Mouse (Mus musculus): ENCODE data around the gene Zfp217. TPM values are rescaled to one million over a fixed set of nuclear protein-coding genes. Genes with fewer than 3 reads are reported as not detected.
A peak's percentile ranks its signal among the peaks of the same experiment; 100 is the strongest.

Gene Zfp217
- total and polyA plus RNA-seq, 2 experiments from 2014 or later = 2.1 to 10.1 TPM

DNA sequence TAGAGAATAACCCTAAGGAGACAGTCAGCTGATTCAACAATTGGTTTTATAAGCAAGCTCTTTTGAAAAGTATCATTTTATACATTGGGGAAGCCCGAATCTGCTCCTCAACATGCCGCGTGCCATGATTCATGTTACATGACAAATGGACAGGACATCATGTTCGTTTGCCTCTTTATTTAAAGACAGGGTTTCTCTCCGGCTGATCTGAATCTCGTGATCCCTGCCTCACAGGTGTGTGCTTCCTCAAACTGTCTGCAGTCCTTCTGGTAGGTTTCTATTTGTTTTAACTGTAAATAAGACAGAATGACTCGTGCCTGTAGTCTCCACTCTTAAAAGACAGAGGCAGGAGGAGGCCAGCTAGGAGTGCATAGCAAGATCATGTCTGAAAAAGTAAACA lies 925 bp upstream of the Zfp217 start:
- H3K9me3 ChIP-seq (replicated peaks; ENCODE audit: control insufficient read depth, low read length) = no peaks in the 10 kb centered on the region
- H3K4me2 ChIP-seq (ENCODE audit: low read depth, low read length) = no peak overlapping the region
- no peak overlapping the region; the same call in 1 of the 2 replicates for H3K27ac ChIP-seq (ENCODE audit: low read depth)
- no peak overlapping the region for H3K4me3 ChIP-seq (ENCODE audit: low read depth, low read length)
- no peak for TF ChIP-seq CTCF (IDR thresholded peaks at IDR 0.05; ENCODE audit: low read depth)
- no peak for TF ChIP-seq EP300 (IDR thresholded peaks at IDR 0.05; ENCODE audit: low read depth)
- ATAC-seq (ENCODE audit: insufficient read depth, low read depth) = no peak
- no peak for DNase-seq (ENCODE audit: low spot score)
- 70% methylated on average over 7 of the region's 7 CpGs for WGBS
- H3K36me3 ChIP-seq (replicated peaks; ENCODE audit: control insufficient read depth, insufficient read depth, low read length) = no peaks in the 10 kb centered on the region
- no peaks in the 10 kb centered on the region for H3K27me3 ChIP-seq (ENCODE audit: control insufficient read depth, insufficient read depth, low read length)
- H3K4me1 ChIP-seq (ENCODE audit: control insufficient read depth, insufficient read depth) = peaks cover 14% of the 10 kb centered on the region
- no peak overlapping the region for H3K9ac ChIP-seq (replicated peaks; ENCODE audit: low read depth, low read length)

DNA sequence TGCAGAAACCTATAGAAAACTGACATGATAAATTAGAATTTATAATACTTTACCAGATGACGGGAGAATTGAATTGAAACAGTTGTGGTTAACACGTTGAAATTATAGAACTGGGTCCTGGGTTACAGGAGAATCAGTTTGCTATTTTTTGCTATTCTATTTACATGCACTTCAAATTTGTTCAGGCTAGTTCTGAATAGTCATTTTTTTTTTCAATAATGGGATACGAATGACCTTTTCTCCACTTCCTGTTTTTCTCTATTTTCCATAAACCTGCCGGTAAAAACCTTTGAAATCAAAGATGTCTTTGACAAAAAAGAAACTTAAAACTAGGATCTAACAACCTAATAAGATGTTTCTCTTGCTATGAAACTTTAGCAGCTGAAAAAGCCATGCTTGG lies 733 bp downstream of the Zfp217 start:
- no peaks in the 10 kb centered on the region for H3K9me3 ChIP-seq (replicated peaks; ENCODE audit: control insufficient read depth, low read length)
- H3K27me3 ChIP-seq (ENCODE audit: control insufficient read depth, insufficient read depth, low read length) = no peaks in the 10 kb centered on the region
- H3K36me3 ChIP-seq (replicated peaks; ENCODE audit: control insufficient read depth, insufficient read depth, low read length) = no peaks in the 10 kb centered on the region
- WGBS = 57% methylated on average over 4 of the region's 4 CpGs
- peaks cover 14% of the 10 kb centered on the region for H3K4me1 ChIP-seq (ENCODE audit: control insufficient read depth, insufficient read depth)
- peak overlapping the region; percentile 28 for H3K4me3 ChIP-seq (ENCODE audit: low read depth, low read length)
- no peak for TF ChIP-seq EP300 (IDR thresholded peaks at IDR 0.05; ENCODE audit: low read depth)
- TF ChIP-seq CTCF (IDR thresholded peaks at IDR 0.05; ENCODE audit: low read depth) = no peak
- peak overlapping the region; percentile 79 for H3K27ac ChIP-seq (ENCODE audit: low read depth)
- DNase-seq (ENCODE audit: low spot score) (no peak), ATAC-seq (ENCODE audit: insufficient read depth, low read depth) (no peak)
- H3K4me2 ChIP-seq (ENCODE audit: low read depth, low read length) = peak overlapping the region; percentile 22
- no peak overlapping the region for H3K9ac ChIP-seq (replicated peaks; ENCODE audit: low read depth, low read length)

DNA sequence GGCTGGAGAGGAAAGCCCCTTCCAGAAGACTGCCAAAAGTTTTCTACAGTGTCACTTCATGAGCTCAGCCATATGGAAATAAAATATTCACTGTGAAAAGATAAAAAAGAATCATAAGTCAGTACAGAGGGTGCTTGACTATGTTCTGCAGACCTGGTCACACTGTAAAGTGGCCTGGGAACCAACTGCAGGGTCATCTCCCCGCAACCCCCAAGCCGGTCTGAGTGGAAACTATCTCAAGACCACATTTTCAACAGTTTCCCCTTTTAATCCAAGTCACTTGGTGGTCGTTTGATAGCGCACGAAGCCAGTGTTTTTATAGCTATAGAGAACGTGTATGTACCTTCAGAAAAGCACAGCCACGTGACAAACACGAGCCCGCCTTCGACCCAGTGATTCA lies 3.6 kb downstream of the Zfp217 start:
- Histone ChIP-seq H3K9ac (replicated peaks; ENCODE audit: low read depth, low read length) (no peak overlapping the region), H3K36me3 (replicated peaks; ENCODE audit: control insufficient read depth, insufficient read depth, low read length) (no peaks in the 10 kb centered on the region), H3K27ac (ENCODE audit: low read depth) (no peak overlapping the region), H3K4me1 (ENCODE audit: control insufficient read depth, insufficient read depth) (peaks cover 14% of the 10 kb centered on the region), H3K4me3 (ENCODE audit: low read depth, low read length) (no peak overlapping the region), H3K4me2 (ENCODE audit: low read depth, low read length) (no peak overlapping the region), H3K9me3 (replicated peaks; ENCODE audit: control insufficient read depth, low read length) (no peaks in the 10 kb centered on the region), H3K27me3 (ENCODE audit: control insufficient read depth, insufficient read depth, low read length) (no peaks in the 10 kb centered on the region)
- 69% methylated on average over 10 of the region's 10 CpGs for WGBS
- no peak for ATAC-seq (ENCODE audit: insufficient read depth, low read depth)
- TF ChIP-seq EP300 (IDR thresholded peaks at IDR 0.05; ENCODE audit: low read depth) (no peak), CTCF (IDR thresholded peaks at IDR 0.05; ENCODE audit: low read depth) (no peak)
- DNase-seq (ENCODE audit: low spot score) = no peak

DNA sequence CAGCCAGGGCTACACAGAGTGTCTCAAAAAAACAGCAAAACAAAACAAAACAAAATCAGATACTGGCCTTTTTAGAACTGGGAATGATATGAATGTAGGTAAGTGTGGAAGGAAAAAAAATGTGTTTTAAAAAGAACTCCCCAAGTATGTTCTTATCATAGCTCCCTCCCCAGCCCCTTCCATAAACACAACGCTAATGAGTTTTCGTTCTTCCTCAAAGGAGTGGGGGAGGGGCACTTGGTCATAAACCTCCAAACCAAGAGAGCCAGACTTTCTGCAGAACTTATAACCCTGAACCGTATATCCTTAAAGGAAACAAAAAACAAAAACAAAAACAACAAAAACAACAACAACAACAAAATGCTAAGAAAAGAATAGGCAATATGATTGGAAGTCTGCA lies 4.0 kb downstream of the Zfp217 start:
- TF ChIP-seq CTCF (IDR thresholded peaks at IDR 0.05; ENCODE audit: low read depth) (no peak), EP300 (IDR thresholded peaks at IDR 0.05; ENCODE audit: low read depth) (no peak)
- Histone ChIP-seq H3K4me2 (ENCODE audit: low read depth, low read length) (no peak overlapping the region), H3K4me1 (ENCODE audit: control insufficient read depth, insufficient read depth) (peaks cover 14% of the 10 kb centered on the region), H3K4me3 (ENCODE audit: low read depth, low read length) (no peak overlapping the region), H3K27ac (ENCODE audit: low read depth) (no peak overlapping the region), H3K36me3 (replicated peaks; ENCODE audit: control insufficient read depth, insufficient read depth, low read length) (no peaks in the 10 kb centered on the region), H3K9me3 (replicated peaks; ENCODE audit: control insufficient read depth, low read length) (no peaks in the 10 kb centered on the region), H3K27me3 (ENCODE audit: control insufficient read depth, insufficient read depth, low read length) (no peaks in the 10 kb centered on the region), H3K9ac (replicated peaks; ENCODE audit: low read depth, low read length) (no peak overlapping the region)
- DNase-seq (ENCODE audit: low spot score) = no peak
- 22% methylated on average over 3 of the region's 3 CpGs for WGBS
- ATAC-seq (ENCODE audit: insufficient read depth, low read depth) = no peak

DNA sequence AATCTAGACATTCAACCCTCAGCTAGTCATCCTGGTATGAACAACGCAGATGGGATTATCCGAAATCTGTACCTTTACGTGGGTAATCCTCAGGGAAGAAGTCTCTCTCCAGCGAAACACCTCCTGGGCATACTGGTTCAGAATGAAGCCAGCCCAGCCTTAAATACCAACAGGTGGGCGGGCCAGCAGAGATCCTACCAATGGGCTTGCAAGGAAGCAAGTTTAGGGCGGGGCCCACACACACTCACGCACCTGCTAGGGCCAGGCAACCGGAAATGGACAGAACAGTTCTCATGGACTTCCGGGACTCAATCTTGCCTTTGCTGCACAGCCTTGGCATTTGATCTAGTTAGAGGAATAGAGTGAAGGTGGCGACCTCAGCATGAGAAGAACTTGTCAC lies 5.4 kb downstream of the Zfp217 start:
- H3K4me1 ChIP-seq (ENCODE audit: control insufficient read depth, insufficient read depth) = peaks cover 9% of the 10 kb centered on the region
- H3K4me2 ChIP-seq (ENCODE audit: low read depth, low read length) = no peak overlapping the region
- no peak for ATAC-seq (ENCODE audit: insufficient read depth, low read depth)
- DNase-seq (ENCODE audit: low spot score) = no peak
- H3K9ac ChIP-seq (replicated peaks; ENCODE audit: low read depth, low read length) = no peak overlapping the region
- no peak overlapping the region for H3K4me3 ChIP-seq (ENCODE audit: low read depth, low read length)
- no peaks in the 10 kb centered on the region for H3K36me3 ChIP-seq (replicated peaks; ENCODE audit: control insufficient read depth, insufficient read depth, low read length)
- 92% methylated on average over 10 of the region's 10 CpGs for WGBS
- no peak overlapping the region for H3K27ac ChIP-seq (ENCODE audit: low read depth)
- TF ChIP-seq EP300 (IDR thresholded peaks at IDR 0.05; ENCODE audit: low read depth) (no peak), CTCF (IDR thresholded peaks at IDR 0.05; ENCODE audit: low read depth) (no peak)
- H3K9me3 ChIP-seq (replicated peaks; ENCODE audit: control insufficient read depth, low read length) = no peaks in the 10 kb centered on the region
- H3K27me3 ChIP-seq (ENCODE audit: control insufficient read depth, insufficient read depth, low read length) = no peaks in the 10 kb centered on the region

DNA sequence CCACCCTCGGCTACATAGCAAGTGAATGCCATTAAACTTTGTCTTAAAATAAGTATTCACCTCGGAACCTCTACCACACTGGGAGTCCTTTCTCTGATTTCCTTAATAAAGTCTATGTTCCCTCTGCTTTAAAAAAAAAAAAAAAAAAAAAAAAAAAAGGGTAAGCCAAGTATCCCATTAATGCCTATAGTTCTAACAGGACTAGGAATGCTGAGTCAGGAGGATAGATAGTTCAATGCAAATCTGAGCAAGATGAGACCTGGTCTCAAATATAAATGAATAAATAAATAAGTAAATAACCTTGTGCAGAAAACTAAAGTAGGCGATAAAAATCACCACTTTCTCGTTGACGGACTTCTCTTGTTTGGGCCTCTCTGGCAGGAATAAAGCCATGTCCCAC lies 6.4 kb downstream of the Zfp217 start:
- Histone ChIP-seq H3K4me3 (ENCODE audit: low read depth, low read length) (no peak overlapping the region), H3K4me2 (ENCODE audit: low read depth, low read length) (no peak overlapping the region), H3K27ac (ENCODE audit: low read depth) (no peak overlapping the region), H3K9me3 (replicated peaks; ENCODE audit: control insufficient read depth, low read length) (no peaks in the 10 kb centered on the region), H3K27me3 (ENCODE audit: control insufficient read depth, insufficient read depth, low read length) (no peaks in the 10 kb centered on the region), H3K4me1 (ENCODE audit: control insufficient read depth, insufficient read depth) (peaks cover under 1% of the 10 kb centered on the region; the same call in 1 of the 2 replicates), H3K36me3 (replicated peaks; ENCODE audit: control insufficient read depth, insufficient read depth, low read length) (no peaks in the 10 kb centered on the region), H3K9ac (replicated peaks; ENCODE audit: low read depth, low read length) (no peak overlapping the region)
- ATAC-seq (ENCODE audit: insufficient read depth, low read depth) (no peak), DNase-seq (ENCODE audit: low spot score) (no peak)
- WGBS = 92% methylated on average over 5 of the region's 5 CpGs
- no peak for TF ChIP-seq EP300 (IDR thresholded peaks at IDR 0.05; ENCODE audit: low read depth)

Data from heart, postnatal 0 days (tissue).